Mouse (Mus musculus): Measurements from ENCODE around the gene Cd7. TPM values are rescaled to one million over a fixed set of nuclear protein-coding genes. Genes with fewer than 3 reads are reported as not detected.
A peak's percentile ranks its signal among the peaks of the same experiment; 100 is the strongest.

The Cd7 gene
- total RNA-seq, 1 experiment: 0.27 TPM

GRCm38 (mm10) chr11:121059471-121059870, 20.3 kb upstream of the Cd7 start:
- in situ Hi-C loops (cut with MboI; ENCODE audit: low sequenced_read_pairs in 2 of 2, unreplicated experiment in 2 of 2): no loop called here
- DNase-seq (ENCODE audit: low read depth, low spot score): no peak
- TF ChIP-seq ZC3H11A (IDR thresholded peaks at IDR 0.05; ENCODE audit: borderline replicate concordance, low read depth, low read length) (no peak), HCFC1 (IDR thresholded peaks at IDR 0.05; ENCODE audit: borderline replicate concordance, insufficient read depth, low read length) (no peak), MAFK (IDR thresholded peaks at IDR 0.05; ENCODE audit: insufficient read depth, low read depth, low read length) (no peak), CHD2 (IDR thresholded peaks at IDR 0.05; ENCODE audit: low read depth, low read length) (no peak), ZNF384 (IDR thresholded peaks at IDR 0.05; ENCODE audit: low read depth, low read length) (no peak)

GRCm38 (mm10) chr11:121058956-121059355, 19.7 kb upstream of the Cd7 start:
- TF ChIP-seq HCFC1 (IDR thresholded peaks at IDR 0.05; ENCODE audit: borderline replicate concordance, insufficient read depth, low read length) (no peak), CHD2 (IDR thresholded peaks at IDR 0.05; ENCODE audit: low read depth, low read length) (no peak), ZNF384 (IDR thresholded peaks at IDR 0.05; ENCODE audit: low read depth, low read length) (no peak), ZC3H11A (IDR thresholded peaks at IDR 0.05; ENCODE audit: borderline replicate concordance, low read depth, low read length) (no peak), MAFK (IDR thresholded peaks at IDR 0.05; ENCODE audit: insufficient read depth, low read depth, low read length) (no peak)
- Histone ChIP-seq H3K36me3 (ENCODE audit: control insufficient read depth, insufficient read depth, low read length, poor library complexity, severe bottlenecking) (no peaks in the 10 kb centered on the region), H3K4me1 (ENCODE audit: control insufficient read depth in 2 of 2, insufficient read depth in 2 of 2, low read length in 2 of 2, poor library complexity in 1 of 2) (no peaks in the 10 kb centered on the region), H3K4me3 (ENCODE audit: insufficient read depth in 1 of 2, low read depth in 1 of 2, low read length in 2 of 2, poor library complexity in 1 of 2, severe bottlenecking in 1 of 2) (no peak overlapping the region), H3K9me3 (ENCODE audit: control insufficient read depth, insufficient read depth, low read depth, low read length) (no peaks in the 10 kb centered on the region), H3K9ac (ENCODE audit: insufficient read depth, low read depth, low read length, poor library complexity, severe bottlenecking) (no peak overlapping the region), H3K27ac (ENCODE audit: insufficient read depth, low read depth, low read length, poor library complexity, severe bottlenecking) (no peak overlapping the region)
- DNase-seq (ENCODE audit: low read depth, low spot score): no peak
- in situ Hi-C loops (cut with MboI; ENCODE audit: low sequenced_read_pairs in 2 of 2, unreplicated experiment in 2 of 2): no loop called here

More at GRCm38 (mm10) chr11:121059471-121059870, 20.3 kb upstream of the Cd7 start:
- H3K4me3 ChIP-seq (ENCODE audit: insufficient read depth in 1 of 2, low read depth in 1 of 2, low read length in 2 of 2, poor library complexity in 1 of 2, severe bottlenecking in 1 of 2): no peak overlapping the region
- no peak overlapping the region for H3K27ac ChIP-seq (ENCODE audit: insufficient read depth, low read depth, low read length, poor library complexity, severe bottlenecking)
- H3K4me1 ChIP-seq (ENCODE audit: control insufficient read depth in 2 of 2, insufficient read depth in 2 of 2, low read length in 2 of 2, poor library complexity in 1 of 2): no peaks in the 10 kb centered on the region
- no peaks in the 10 kb centered on the region for H3K36me3 ChIP-seq (ENCODE audit: control insufficient read depth, insufficient read depth, low read length, poor library complexity, severe bottlenecking)
- no peaks in the 10 kb centered on the region for H3K9me3 ChIP-seq (ENCODE audit: control insufficient read depth, insufficient read depth, low read depth, low read length)
- H3K9ac ChIP-seq (ENCODE audit: insufficient read depth, low read depth, low read length, poor library complexity, severe bottlenecking): no peak overlapping the region

- in situ Hi-C loops (cut with MboI; ENCODE audit: low sequenced_read_pairs in 2 of 2, unreplicated experiment in 2 of 2): no loop called here
- Histone ChIP-seq H3K27ac (ENCODE audit: insufficient read depth, low read depth, low read length, poor library complexity, severe bottlenecking) (no peak overlapping the region), H3K9me3 (ENCODE audit: control insufficient read depth, insufficient read depth, low read depth, low read length) (no peaks in the 10 kb centered on the region), H3K4me3 (ENCODE audit: insufficient read depth in 1 of 2, low read depth in 1 of 2, low read length in 2 of 2, poor library complexity in 1 of 2, severe bottlenecking in 1 of 2) (no peak overlapping the region), H3K9ac (ENCODE audit: insufficient read depth, low read depth, low read length, poor library complexity, severe bottlenecking) (no peak overlapping the region), H3K4me1 (ENCODE audit: control insufficient read depth in 2 of 2, insufficient read depth in 2 of 2, low read length in 2 of 2, poor library complexity in 1 of 2) (no peaks in the 10 kb centered on the region), H3K36me3 (ENCODE audit: control insufficient read depth, insufficient read depth, low read length, poor library complexity, severe bottlenecking) (no peaks in the 10 kb centered on the region)
- no peak for DNase-seq (ENCODE audit: low read depth, low spot score)
- TF ChIP-seq HCFC1 (IDR thresholded peaks at IDR 0.05; ENCODE audit: borderline replicate concordance, insufficient read depth, low read length) (no peak), MAFK (IDR thresholded peaks at IDR 0.05; ENCODE audit: insufficient read depth, low read depth, low read length) (no peak), CHD2 (IDR thresholded peaks at IDR 0.05; ENCODE audit: low read depth, low read length) (no peak), ZNF384 (IDR thresholded peaks at IDR 0.05; ENCODE audit: low read depth, low read length) (no peak), ZC3H11A (IDR thresholded peaks at IDR 0.05; ENCODE audit: borderline replicate concordance, low read depth, low read length) (no peak)
Observed at GRCm38 (mm10) chr11:121058122-121058521, 18.9 kb upstream of the Cd7 start.

GRCm38 (mm10) chr11:121056536-121057236, 17.5 kb upstream of the Cd7 start:
- Histone ChIP-seq H3K4me1 (ENCODE audit: control insufficient read depth in 2 of 2, insufficient read depth in 2 of 2, low read length in 2 of 2, poor library complexity in 1 of 2) (no peaks in the 10 kb centered on the region), H3K4me3 (ENCODE audit: insufficient read depth in 1 of 2, low read depth in 1 of 2, low read length in 2 of 2, poor library complexity in 1 of 2, severe bottlenecking in 1 of 2) (no peak overlapping the region), H3K9ac (ENCODE audit: insufficient read depth, low read depth, low read length, poor library complexity, severe bottlenecking) (no peak overlapping the region), H3K36me3 (ENCODE audit: control insufficient read depth, insufficient read depth, low read length, poor library complexity, severe bottlenecking) (no peaks in the 10 kb centered on the region), H3K27ac (ENCODE audit: insufficient read depth, low read depth, low read length, poor library complexity, severe bottlenecking) (no peak overlapping the region), H3K9me3 (ENCODE audit: control insufficient read depth, insufficient read depth, low read depth, low read length) (no peaks in the 10 kb centered on the region)
- no peak for TF ChIP-seq CHD2 (IDR thresholded peaks at IDR 0.05; ENCODE audit: low read depth, low read length)
- DNase-seq (ENCODE audit: low read depth, low spot score): no peak
- in situ Hi-C loops (cut with MboI; ENCODE audit: low sequenced_read_pairs in 2 of 2, unreplicated experiment in 2 of 2): no loop called here

GRCm38 (mm10) chr11:121053536-121053935, 14.3 kb upstream of the Cd7 start:
- TF ChIP-seq MAFK (IDR thresholded peaks at IDR 0.05; ENCODE audit: insufficient read depth, low read depth, low read length) (0 out of 2 replicates have a peak, but pooled peaks have one; percentile 29), ZNF384 (IDR thresholded peaks at IDR 0.05; ENCODE audit: low read depth, low read length) (no peak), ZC3H11A (IDR thresholded peaks at IDR 0.05; ENCODE audit: borderline replicate concordance, low read depth, low read length) (no peak), HCFC1 (IDR thresholded peaks at IDR 0.05; ENCODE audit: borderline replicate concordance, insufficient read depth, low read length) (no peak), CHD2 (IDR thresholded peaks at IDR 0.05; ENCODE audit: low read depth, low read length) (no peak)
- in situ Hi-C loops (cut with MboI; ENCODE audit: low sequenced_read_pairs in 2 of 2, unreplicated experiment in 2 of 2): no loop called here

More at GRCm38 (mm10) chr11:121053536-121053935, 14.3 kb upstream of the Cd7 start:
- no peak overlapping the region for H3K9ac ChIP-seq (ENCODE audit: insufficient read depth, low read depth, low read length, poor library complexity, severe bottlenecking)
- H3K9me3 ChIP-seq (ENCODE audit: control insufficient read depth, insufficient read depth, low read depth, low read length): no peaks in the 10 kb centered on the region
- no peaks in the 10 kb centered on the region for H3K36me3 ChIP-seq (ENCODE audit: control insufficient read depth, insufficient read depth, low read length, poor library complexity, severe bottlenecking)
- peak; percentile 79 for DNase-seq (ENCODE audit: low read depth, low spot score)
- H3K4me3 ChIP-seq (ENCODE audit: insufficient read depth in 1 of 2, low read depth in 1 of 2, low read length in 2 of 2, poor library complexity in 1 of 2, severe bottlenecking in 1 of 2): no peak overlapping the region
- no peaks in the 10 kb centered on the region for H3K4me1 ChIP-seq (ENCODE audit: control insufficient read depth in 2 of 2, insufficient read depth in 2 of 2, low read length in 2 of 2, poor library complexity in 1 of 2)
- no peak overlapping the region for H3K27ac ChIP-seq (ENCODE audit: insufficient read depth, low read depth, low read length, poor library complexity, severe bottlenecking)

Measured in ES-E14 (cell line).